Mouse (Mus musculus) stomach, embryonic 14.5 days (tissue): ENCODE measurements around the gene Ube2v1. TPM values are rescaled to one million over a fixed set of nuclear protein-coding genes. Genes with fewer than 3 reads are reported as not detected.

Source experiments
- ATAC-seq: fragments of 200-750 bp; cut with Nextera tagmentation; 2 replicates; pipeline ENCODE4 v1.8.0; 2017; ENCODE audit warnings: low read depth, moderate TSS enrichment; ENCODE audit not compliant: insufficient number of reproducible peaks, insufficient read depth, low FRiP score
- H3K27ac ChIP-seq: fragments of 300-500 bp; sonication (generic); 2 replicates; pipeline ENCODE4 v1.5.1; 2014; ENCODE audit warnings: mild to moderate bottlenecking, low read length, moderate library complexity, mixed read lengths
- H3K27me3 ChIP-seq: fragments of 300-500 bp; sonication (generic); 2 replicates; pipeline ENCODE4 v1.6.1; 2014; ENCODE audit warnings: low read length, control low read depth, mixed read lengths; ENCODE audit not compliant: control insufficient read depth, insufficient read depth
- H3K36me3 ChIP-seq: fragments of 300-500 bp; sonication (generic); 2 replicates; pipeline ENCODE4 v1.6.1; 2014; ENCODE audit warnings: mild to moderate bottlenecking, control low read depth, low read length, moderate library complexity, mixed read lengths; ENCODE audit not compliant: control insufficient read depth, insufficient read depth
- H3K4me1 ChIP-seq: fragments of 300-500 bp; sonication (generic); 2 replicates; pipeline ENCODE4 v1.6.1; 2014; ENCODE audit warnings: low read length, control low read depth, mixed read lengths; ENCODE audit not compliant: control insufficient read depth, insufficient read depth
- H3K4me2 ChIP-seq: fragments of 300-500 bp; sonication (generic); replicated peaks from 2 replicates; pipeline ENCODE4 v1.6.1; 2014; ENCODE audit warnings: low read depth, low read length, control low read depth
- H3K4me3 ChIP-seq: fragments of 300-500 bp; sonication (generic); 2 replicates; pipeline ENCODE4 v1.5.1; 2014; ENCODE audit warnings: low read depth, low read length, control low read depth
- H3K9ac ChIP-seq: fragments of 300-500 bp; sonication (generic); replicated peaks from 2 replicates; pipeline ENCODE4 v1.6.1; 2014; ENCODE audit warnings: low read depth, mild to moderate bottlenecking, control low read depth, low read length, moderate library complexity, mixed read lengths
- H3K9me3 ChIP-seq: fragments of 300-500 bp; sonication (generic); 2 replicates; pipeline ENCODE4 v1.6.1; 2016; ENCODE audit warnings: low read depth, low read length, control low read depth; ENCODE audit not compliant: control insufficient read depth
- WGBS: fragments of 180-500 bp; shearing (Covaris S2); extraction: QIAGEN DNeasy Blood & Tissue Kit; methylation state at CpG from one replicate; pipeline ENCODE4 v1.1.7; 2014; 5-methylcytosine and 5-hydroxymethylcytosine counted together
- polyA plus RNA-seq: library from polyadenylated mRNA; unstranded; fragments of >200 nt; fragmentation: Nextera tagmentation; extraction: Ambion mirVana; gene quantifications from 2 replicates; pipeline ENCODE4 v1.2.1, GENCODE M21; 2014

The Ube2v1 gene
- polyA plus RNA-seq, 1 experiment from 2014 or later = 252 TPM

GRCm38 (mm10) chr2:167586041-167586440, 45.9 kb downstream of the Ube2v1 start:
- 24% methylated on average over 8 of the region's 8 CpGs for WGBS
- Histone ChIP-seq H3K4me2 (no peak overlapping the region), H3K9me3 (no peaks in the 10 kb centered on the region), H3K27ac (peak overlapping the region; percentile 52; the same call in 1 of the 2 replicates), H3K4me3 (no peak overlapping the region), H3K9ac (no peak overlapping the region), H3K4me1 (peaks cover 45% of the 10 kb centered on the region), H3K36me3 (no peaks in the 10 kb centered on the region), H3K27me3 (no peaks in the 10 kb centered on the region)
- ATAC-seq = no peak

- Histone ChIP-seq H3K4me2 (no peak overlapping the region), H3K4me3 (no peak overlapping the region), H3K27me3 (no peaks in the 10 kb centered on the region), H3K36me3 (no peaks in the 10 kb centered on the region), H3K27ac (no peak overlapping the region), H3K4me1 (peaks cover 45% of the 10 kb centered on the region), H3K9ac (no peak overlapping the region), H3K9me3 (no peaks in the 10 kb centered on the region)
- 69% methylated on average over 2 of the region's 2 CpGs for WGBS
- no peak for ATAC-seq
Observed at GRCm38 (mm10) chr2:167585273-167585672, 46.6 kb downstream of the Ube2v1 start.

- no peaks in the 10 kb centered on the region for H3K36me3 ChIP-seq
- no peaks in the 10 kb centered on the region for H3K27me3 ChIP-seq
- peak; percentile 5; the same call in 1 of the 2 replicates for ATAC-seq
- WGBS = 19% methylated on average over 10 of the region's 10 CpGs
- peaks cover 38% of the 10 kb centered on the region for H3K4me1 ChIP-seq
- H3K27ac ChIP-seq = peak overlapping the region; percentile 53
- 0 out of 2 replicates have a peak overlapping the region, but pooled peaks have one; percentile 2 for H3K4me2 ChIP-seq
- H3K9me3 ChIP-seq = no peaks in the 10 kb centered on the region
- H3K9ac ChIP-seq = no peak overlapping the region
- no peak overlapping the region for H3K4me3 ChIP-seq
Observed at GRCm38 (mm10) chr2:167583161-167583952, 48.5 kb downstream of the Ube2v1 start.

GRCm38 (mm10) chr2:167578521-167578920, 53.4 kb downstream of the Ube2v1 start:
- peaks cover 14% of the 10 kb centered on the region for H3K4me1 ChIP-seq
- H3K9ac ChIP-seq = no peak overlapping the region
- H3K27me3 ChIP-seq = no peaks in the 10 kb centered on the region
- WGBS = 49% methylated on average over 5 of the region's 5 CpGs
- H3K9me3 ChIP-seq = no peaks in the 10 kb centered on the region
- H3K27ac ChIP-seq = no peak overlapping the region
- H3K36me3 ChIP-seq = no peaks in the 10 kb centered on the region
- no peak overlapping the region for H3K4me3 ChIP-seq
- no peak overlapping the region for H3K4me2 ChIP-seq
- ATAC-seq = no peak

- Histone ChIP-seq H3K4me2 (no peak overlapping the region), H3K4me3 (no peak overlapping the region), H3K4me1 (peaks cover 2% of the 10 kb centered on the region), H3K27ac (no peak overlapping the region), H3K9me3 (no peaks in the 10 kb centered on the region), H3K36me3 (no peaks in the 10 kb centered on the region), H3K9ac (no peak overlapping the region), H3K27me3 (no peaks in the 10 kb centered on the region)
- WGBS = 66% methylated on average over 9 of the region's 9 CpGs
- no peak for ATAC-seq
Observed at GRCm38 (mm10) chr2:167577186-167577785, 54.6 kb downstream of the Ube2v1 start.

- Histone ChIP-seq H3K4me3 (no peak overlapping the region), H3K4me2 (no peak overlapping the region), H3K36me3 (no peaks in the 10 kb centered on the region), H3K4me1 (no peaks in the 10 kb centered on the region), H3K27me3 (no peaks in the 10 kb centered on the region), H3K27ac (no peak overlapping the region), H3K9ac (no peak overlapping the region), H3K9me3 (no peaks in the 10 kb centered on the region)
- no peak for ATAC-seq
- WGBS = 72% methylated on average over 8 of the region's 8 CpGs
Observed at GRCm38 (mm10) chr2:167576121-167576620, 55.7 kb downstream of the Ube2v1 start.

GRCm38 (mm10) chr2:167575581-167575980, 56.3 kb downstream of the Ube2v1 start:
- Histone ChIP-seq H3K27me3 (no peaks in the 10 kb centered on the region), H3K4me1 (no peaks in the 10 kb centered on the region), H3K9ac (no peak overlapping the region), H3K4me3 (no peak overlapping the region), H3K27ac (no peak overlapping the region), H3K36me3 (no peaks in the 10 kb centered on the region), H3K4me2 (no peak overlapping the region), H3K9me3 (no peaks in the 10 kb centered on the region)
- WGBS = 79% methylated on average over 7 of the region's 7 CpGs
- ATAC-seq = no peak

- no peaks in the 10 kb centered on the region for H3K36me3 ChIP-seq
- no peak overlapping the region for H3K4me2 ChIP-seq
- no peak overlapping the region for H3K9ac ChIP-seq
- ATAC-seq = no peak
- H3K27me3 ChIP-seq = no peaks in the 10 kb centered on the region
- no peak overlapping the region for H3K27ac ChIP-seq
- 58% methylated on average over 9 of the region's 9 CpGs for WGBS
- no peaks in the 10 kb centered on the region for H3K9me3 ChIP-seq
- H3K4me3 ChIP-seq = no peak overlapping the region
- H3K4me1 ChIP-seq = 0 out of 2 replicates have a peak, but pooled peaks cover 3% of the 10 kb centered on the region
Observed at GRCm38 (mm10) chr2:167574814-167575213, 57.1 kb downstream of the Ube2v1 start.
